Mouse (Mus musculus) forebrain, embryonic 16.5 days (tissue): ENCODE data around the gene Crb1. TPM values are rescaled to one million over a fixed set of nuclear protein-coding genes. Genes with fewer than 3 reads are reported as not detected.

ENCODE experiments used
- ATAC-seq: fragments of 200-750 bp; cut with Nextera tagmentation; 2 replicates; pipeline ENCODE4 v1.8.0; 2017; ENCODE audit warnings: mild to moderate bottlenecking, moderate library complexity
- H3K27ac ChIP-seq: fragments of 300-500 bp; sonication (generic); 2 replicates; pipeline ENCODE4 v1.5.1; 2014; ENCODE audit warnings: low read length, control low read depth
- H3K27me3 ChIP-seq: fragments of 300-500 bp; sonication (generic); replicated peaks from 2 replicates; pipeline ENCODE4 v1.6.1; 2014; ENCODE audit warnings: low read length; ENCODE audit not compliant: control insufficient read depth, insufficient read depth
- H3K36me3 ChIP-seq: fragments of 300-500 bp; sonication (generic); 2 replicates; pipeline ENCODE4 v1.6.1; 2014; ENCODE audit not compliant: control insufficient read depth, insufficient read depth
- H3K4me1 ChIP-seq: fragments of 300-500 bp; sonication (generic); replicated peaks from 2 replicates; pipeline ENCODE4 v1.6.1; 2014; ENCODE audit warnings: low read length; ENCODE audit not compliant: control insufficient read depth, insufficient read depth
- H3K4me2 ChIP-seq: fragments of 300-500 bp; sonication (generic); 2 replicates; pipeline ENCODE4 v1.6.1; 2014; ENCODE audit warnings: mild to moderate bottlenecking, low read length, control low read depth
- H3K4me3 ChIP-seq: fragments of 300-500 bp; sonication (generic); replicated peaks from 2 replicates; pipeline ENCODE4 v1.5.1; 2014; ENCODE audit warnings: mild to moderate bottlenecking, low read length, control low read depth
- H3K9ac ChIP-seq: fragments of 300-500 bp; sonication (generic); replicated peaks from 2 replicates; pipeline ENCODE4 v1.6.1; 2014; ENCODE audit warnings: low read depth, low read length, control low read depth
- H3K9me3 ChIP-seq: fragments of 300-500 bp; sonication (generic); 2 replicates; pipeline ENCODE4 v1.6.1; 2016; ENCODE audit warnings: low read length; ENCODE audit not compliant: control insufficient read depth
- WGBS: fragments of 180-500 bp; shearing (Covaris S2); extraction: QIAGEN DNeasy Blood & Tissue Kit; methylation state at CpG from one replicate; pipeline ENCODE4 v1.1.7; 2014; 5-methylcytosine and 5-hydroxymethylcytosine counted together
- polyA plus RNA-seq: library from polyadenylated mRNA; unstranded; fragments of >200 nt; fragmentation: Nextera tagmentation; extraction: Ambion mirVana; gene quantifications from 2 replicates; pipeline ENCODE4 v1.2.1, GENCODE M21; 2015

Gene Crb1
- polyA plus RNA-seq, 1 experiment from 2014 or later: 1.1 TPM

DNA sequence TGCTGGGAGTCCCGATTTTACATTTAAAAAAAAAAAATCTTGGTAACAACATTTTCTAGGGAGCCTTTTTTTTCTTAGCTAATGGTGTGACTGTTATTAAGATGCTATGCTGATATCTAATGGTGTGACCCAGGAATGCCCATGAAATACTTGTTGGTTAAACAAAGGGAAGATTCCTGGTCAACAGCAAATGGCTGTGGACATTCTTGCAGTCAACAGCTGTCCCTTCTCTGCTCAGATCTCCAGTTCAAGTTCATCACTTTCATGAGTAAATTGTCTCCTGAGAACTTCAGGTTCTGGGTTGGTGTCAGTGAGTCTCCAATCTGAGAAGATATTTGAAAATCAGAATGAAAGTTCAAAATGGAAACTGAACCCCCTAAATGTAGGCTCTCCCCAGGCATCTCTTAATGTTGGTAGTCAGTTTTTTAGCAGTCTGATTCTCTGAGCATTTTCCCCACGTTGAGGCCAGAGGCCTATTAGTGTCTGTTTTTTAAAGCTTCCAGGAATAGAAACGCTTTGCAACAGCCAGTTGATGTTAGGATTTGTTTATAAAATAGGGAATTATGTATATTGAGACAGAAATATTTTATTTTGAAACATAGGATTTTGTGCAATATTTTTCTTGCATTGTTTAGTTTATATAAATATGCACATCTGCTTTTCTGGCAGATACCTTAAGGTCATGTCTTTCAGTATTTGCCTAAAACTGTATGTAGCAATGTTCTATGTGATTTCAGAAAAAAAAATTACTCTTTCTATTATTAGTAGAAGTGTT is 202.7 kb downstream of the Crb1 start:
- no peaks in the 10 kb centered on the region for H3K27me3 ChIP-seq
- no peak overlapping the region for H3K9ac ChIP-seq
- no peak overlapping the region for H3K4me3 ChIP-seq
- H3K4me1 ChIP-seq: no peaks in the 10 kb centered on the region
- H3K36me3 ChIP-seq: no peaks in the 10 kb centered on the region
- no peak overlapping the region for H3K27ac ChIP-seq
- no peak for ATAC-seq
- H3K9me3 ChIP-seq: no peaks in the 10 kb centered on the region
- 78% methylated on average over 3 of the region's 3 CpGs for WGBS
- no peak overlapping the region for H3K4me2 ChIP-seq

DNA sequence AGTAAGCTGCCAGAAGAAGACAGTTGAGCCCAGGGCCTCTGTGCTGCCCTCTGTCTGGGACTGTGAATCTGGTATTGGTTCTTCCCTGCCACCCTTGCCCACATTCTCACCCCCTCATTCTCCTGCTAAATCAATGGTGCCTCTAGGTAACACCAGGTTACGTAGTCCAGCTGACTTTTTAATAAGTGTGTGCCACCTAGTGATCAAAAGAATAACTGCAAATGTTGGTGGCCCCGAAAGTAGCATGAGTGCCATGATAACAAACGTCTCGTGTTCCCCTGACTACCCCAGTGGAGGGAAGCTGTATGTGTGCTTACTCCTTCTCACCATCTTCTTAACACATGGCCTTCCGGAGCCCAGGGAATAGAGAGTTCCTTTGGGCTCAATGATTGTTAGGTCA is 214.1 kb downstream of the Crb1 start:
- H3K9me3 ChIP-seq: no peaks in the 10 kb centered on the region
- no peak overlapping the region for H3K4me2 ChIP-seq
- H3K4me3 ChIP-seq: no peak overlapping the region
- no peaks in the 10 kb centered on the region for H3K36me3 ChIP-seq
- H3K9ac ChIP-seq: no peak overlapping the region
- ATAC-seq: peak; percentile 38
- H3K27me3 ChIP-seq: no peaks in the 10 kb centered on the region
- H3K4me1 ChIP-seq: no peaks in the 10 kb centered on the region
- H3K27ac ChIP-seq: no peak overlapping the region
- WGBS: 40% methylated on average over 5 of the region's 5 CpGs

DNA sequence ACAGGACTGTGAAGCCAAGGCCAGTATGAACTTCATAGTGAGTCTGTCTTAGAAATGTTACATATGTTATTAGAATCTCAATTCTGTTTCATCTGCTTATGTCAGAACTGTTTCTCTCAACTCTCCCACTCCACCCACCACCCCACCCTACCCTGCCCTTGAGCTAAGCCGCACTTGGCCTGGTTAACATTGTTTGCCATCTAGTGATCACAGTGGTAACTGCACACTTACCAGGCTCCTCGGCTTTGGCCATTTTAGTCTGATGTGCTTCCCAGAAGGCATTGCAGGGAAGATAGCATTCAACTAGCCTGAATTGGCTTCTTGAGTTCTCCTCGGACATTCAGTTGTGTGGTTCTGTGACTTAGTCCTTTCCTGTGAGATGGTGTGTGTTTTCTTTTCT is 215.3 kb downstream of the Crb1 start:
- ATAC-seq: no peak
- Histone ChIP-seq H3K27me3 (no peaks in the 10 kb centered on the region), H3K4me3 (no peak overlapping the region), H3K9ac (no peak overlapping the region), H3K4me2 (no peak overlapping the region), H3K36me3 (no peaks in the 10 kb centered on the region), H3K4me1 (no peaks in the 10 kb centered on the region), H3K9me3 (no peaks in the 10 kb centered on the region), H3K27ac (no peak overlapping the region)
- 48% methylated on average over 3 of the region's 3 CpGs for WGBS

DNA sequence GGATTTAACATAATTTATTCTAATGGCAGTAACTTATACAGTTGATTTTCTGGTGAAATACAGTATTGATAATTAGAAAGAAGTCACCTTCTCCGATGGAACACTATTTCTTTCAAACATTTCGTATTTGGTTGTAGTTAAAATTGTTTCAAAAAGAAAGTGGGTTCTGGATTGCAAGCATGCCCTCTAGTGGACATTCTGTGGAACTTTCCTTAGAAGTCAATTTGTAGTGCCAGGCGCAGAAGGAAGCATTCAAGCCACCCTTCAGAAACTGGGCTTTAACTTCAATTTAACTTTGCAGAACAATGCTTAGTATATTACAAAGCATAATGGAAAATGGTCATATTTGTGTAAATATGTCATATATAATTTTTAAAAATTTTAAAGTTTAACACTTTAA is 220.5 kb downstream of the Crb1 start:
- no peaks in the 10 kb centered on the region for H3K36me3 ChIP-seq
- ATAC-seq: 0 out of 2 replicates have a peak, but pooled peaks have one; percentile 9
- 16% methylated on average over 3 of the region's 3 CpGs for WGBS
- H3K27ac ChIP-seq: no peak overlapping the region
- peaks cover 4% of the 10 kb centered on the region; the same call in 1 of the 2 replicates for H3K4me1 ChIP-seq
- no peaks in the 10 kb centered on the region for H3K9me3 ChIP-seq
- no peaks in the 10 kb centered on the region for H3K27me3 ChIP-seq
- no peak overlapping the region for H3K4me3 ChIP-seq
- no peak overlapping the region for H3K4me2 ChIP-seq
- no peak overlapping the region for H3K9ac ChIP-seq

DNA sequence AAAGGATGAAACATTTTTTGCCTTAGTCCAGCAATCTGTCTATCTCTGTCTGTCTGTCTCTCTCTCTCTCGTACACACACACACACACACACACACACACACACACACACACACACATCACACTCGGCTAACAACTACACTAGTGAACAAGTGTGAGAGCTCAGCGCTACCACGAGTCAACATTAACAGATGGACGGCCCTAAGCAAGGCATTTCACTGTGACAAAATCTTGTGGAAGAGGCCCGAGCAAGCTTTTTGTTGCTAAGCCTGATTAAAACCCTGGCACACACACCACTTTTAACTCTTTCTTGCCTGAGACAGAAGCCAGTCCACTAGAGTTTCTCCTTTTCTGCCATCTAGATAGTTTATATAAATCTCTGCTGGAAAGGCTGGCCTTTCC is 223.4 kb downstream of the Crb1 start:
- ATAC-seq: peak; percentile 90
- WGBS: 13% methylated on average over 6 of the region's 6 CpGs
- no peaks in the 10 kb centered on the region for H3K27me3 ChIP-seq

DNA sequence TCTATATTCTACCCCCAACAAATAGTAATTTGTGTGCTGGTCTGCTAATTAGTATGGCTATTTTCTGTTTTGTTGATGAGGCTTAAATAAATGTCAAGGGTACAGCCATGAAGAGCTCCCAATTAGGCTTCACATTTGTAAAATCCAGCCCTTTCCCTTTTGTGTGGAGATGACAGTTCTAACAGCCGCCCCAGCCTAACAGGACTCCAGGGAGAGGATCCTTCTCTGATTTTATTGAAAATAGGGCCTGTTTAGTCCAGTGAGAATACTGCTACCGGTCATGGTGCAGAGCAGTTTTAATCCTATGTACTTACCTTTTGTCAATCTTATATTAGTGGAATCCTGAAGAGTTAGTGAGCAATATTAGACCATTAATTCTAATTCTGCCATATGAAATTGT is 223.9 kb downstream of the Crb1 start:
- no peaks in the 10 kb centered on the region for H3K27me3 ChIP-seq
- H3K36me3 ChIP-seq: no peaks in the 10 kb centered on the region
- H3K4me1 ChIP-seq: peaks cover 4% of the 10 kb centered on the region; the same call in 1 of the 2 replicates
- no peak overlapping the region for H3K27ac ChIP-seq
- ATAC-seq: peak; percentile 45
- no peak overlapping the region for H3K4me2 ChIP-seq
- 12% methylated on average over 2 of the region's 2 CpGs for WGBS
- no peaks in the 10 kb centered on the region for H3K9me3 ChIP-seq
- no peak overlapping the region for H3K9ac ChIP-seq
- H3K4me3 ChIP-seq: no peak overlapping the region

More for the DNA sequence above, 223.4 kb downstream of the Crb1 start:
- 0 out of 2 replicates have a peak overlapping the region, but pooled peaks have one; percentile 3 for H3K27ac ChIP-seq
- no peaks in the 10 kb centered on the region for H3K9me3 ChIP-seq
- H3K4me2 ChIP-seq: no peak overlapping the region
- peaks cover 4% of the 10 kb centered on the region; the same call in 1 of the 2 replicates for H3K4me1 ChIP-seq
- H3K9ac ChIP-seq: no peak overlapping the region
- H3K36me3 ChIP-seq: no peaks in the 10 kb centered on the region
- H3K4me3 ChIP-seq: no peak overlapping the region

Other genes with a start within 250 kb of the Crb1 start
- 17.3 and 21.7 TPM in 2 replicates for gene Zbtb41, start 45.2 kb upstream of the Crb1 start, polyA plus RNA-seq
- gene Aspm, start 77.7 kb upstream of the Crb1 start, polyA plus RNA-seq: 8.2 and 9.2 TPM in 2 replicates
- gene F13b, start 124.6 kb upstream of the Crb1 start, polyA plus RNA-seq: not detected in 2 replicates
- gene Cfhr1, start 183.2 kb upstream of the Crb1 start, polyA plus RNA-seq: not detected in 2 replicates